Mouse (Mus musculus): ENCODE results near the gene Nup98. TPM values are rescaled to one million over a fixed set of nuclear protein-coding genes. Genes with fewer than 3 reads are reported as not detected.

Nup98 gene
- polyA plus RNA-seq, 1 experiment from 2014 or later, result 30.0 TPM

DNA sequence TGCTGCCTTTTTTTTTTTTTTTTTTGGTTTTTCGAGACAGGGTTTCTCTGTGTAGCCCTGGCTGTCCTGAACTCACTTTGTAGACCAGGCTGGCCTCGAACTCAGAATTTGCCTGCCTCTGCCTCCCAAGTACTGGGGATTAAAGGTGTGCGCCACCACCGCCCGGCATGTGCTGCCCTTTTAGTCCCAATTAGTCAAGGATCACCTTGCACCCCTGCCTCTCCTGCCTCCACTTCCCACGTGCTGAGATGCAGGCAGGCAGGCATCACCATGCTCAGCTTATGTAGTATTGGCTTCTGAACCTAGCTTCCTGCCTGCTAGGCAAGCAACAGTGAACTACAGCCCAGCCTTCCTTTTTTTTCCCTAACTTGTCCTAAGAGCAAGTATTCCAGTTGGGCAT, 92.6 kb downstream of the Nup98 start:
- H3K4me3 ChIP-seq (ENCODE audit: inconsistent target), result no peak overlapping the region
- H3K36me3 ChIP-seq (ENCODE audit: inconsistent target), result peaks cover 29% of the 10 kb centered on the region
- H3K79me2 ChIP-seq (ENCODE audit: inconsistent target), result no peaks in the 10 kb centered on the region
- no peak overlapping the region for H3K27ac ChIP-seq
- WGBS (ENCODE audit: missing documents), result 85% methylated on average over 6 of the region's 6 CpGs

- H3K4me3 ChIP-seq (ENCODE audit: inconsistent target), result no peak within 1 kb of the TSS
- H3K36me3 ChIP-seq (ENCODE audit: inconsistent target), result peaks cover 23% of the 10 kb centered on the region
- no peaks in the 10 kb centered on the region for H3K79me2 ChIP-seq (ENCODE audit: inconsistent target)
- no peak within 1 kb of the TSS for H3K27ac ChIP-seq
- WGBS (ENCODE audit: missing documents), result 76% methylated on average over 7 of the region's 7 CpGs
Measured at GRCm38 (mm10) chr7:102116579-102117331, 93.2 kb downstream of the Nup98 start, which contains the start of gene Chrna10. TSS of gene Chrna10 (minus strand) at chr7:102116828.

DNA sequence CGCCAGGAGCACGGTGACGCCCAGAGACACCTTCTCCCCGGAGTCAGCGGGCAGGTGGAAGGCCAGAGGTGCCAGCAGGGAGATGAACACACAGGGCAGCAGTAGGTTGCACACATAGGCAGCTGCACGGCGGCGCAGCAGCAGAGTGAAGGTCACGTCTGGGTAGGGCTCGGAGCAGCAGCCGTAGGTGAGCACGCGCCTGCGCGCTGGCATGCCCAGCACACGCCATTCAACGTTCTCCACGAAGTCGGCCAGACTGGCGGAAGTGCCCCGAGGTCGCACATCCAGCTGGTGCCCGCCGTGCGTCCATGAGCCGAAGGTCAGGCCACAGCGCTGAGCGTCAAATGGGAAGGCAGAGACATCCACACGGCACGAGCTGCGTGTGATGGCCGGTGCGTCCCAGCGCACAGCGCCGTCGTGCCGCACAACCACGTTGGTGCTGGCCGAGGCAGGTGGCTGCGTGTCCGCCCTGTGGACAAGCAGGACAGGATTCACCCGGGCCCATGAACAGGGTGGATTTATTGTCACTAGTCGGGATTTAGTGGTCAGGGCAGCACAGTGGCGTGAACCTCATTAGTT, 96.7 kb downstream of the Nup98 start:
- 93% methylated on average over 44 of the region's 45 CpGs for WGBS (ENCODE audit: missing documents)
- Histone ChIP-seq H3K79me2 (ENCODE audit: inconsistent target) (no peaks in the 10 kb centered on the region), H3K36me3 (ENCODE audit: inconsistent target) (no peaks in the 10 kb centered on the region), H3K4me3 (ENCODE audit: inconsistent target) (no peak overlapping the region), H3K27ac (no peak overlapping the region)

- 88% methylated on average over 4 of the region's 4 CpGs for WGBS (ENCODE audit: missing documents)
- H3K27ac ChIP-seq, result no peak overlapping the region
Measured at GRCm38 (mm10) chr7:102109746-102110145, 100.2 kb downstream of the Nup98 start.

GRCm38 (mm10) chr7:102109171-102109570, 100.8 kb downstream of the Nup98 start, which contains the start of gene Art5:
TSS of gene Art5 (minus strand) at chr7:102109489.
- 86% methylated on average over 7 of the region's 7 CpGs for WGBS (ENCODE audit: missing documents)
- Histone ChIP-seq H3K79me2 (ENCODE audit: inconsistent target) (no peaks in the 10 kb centered on the region), H3K36me3 (ENCODE audit: inconsistent target) (no peaks in the 10 kb centered on the region), H3K27ac (no peak within 1 kb of the TSS), H3K4me3 (ENCODE audit: inconsistent target) (no peak within 1 kb of the TSS)

More at GRCm38 (mm10) chr7:102109746-102110145, 100.2 kb downstream of the Nup98 start:
- Histone ChIP-seq H3K79me2 (ENCODE audit: inconsistent target) (no peaks in the 10 kb centered on the region), H3K36me3 (ENCODE audit: inconsistent target) (no peaks in the 10 kb centered on the region), H3K4me3 (ENCODE audit: inconsistent target) (no peak overlapping the region)

DNA sequence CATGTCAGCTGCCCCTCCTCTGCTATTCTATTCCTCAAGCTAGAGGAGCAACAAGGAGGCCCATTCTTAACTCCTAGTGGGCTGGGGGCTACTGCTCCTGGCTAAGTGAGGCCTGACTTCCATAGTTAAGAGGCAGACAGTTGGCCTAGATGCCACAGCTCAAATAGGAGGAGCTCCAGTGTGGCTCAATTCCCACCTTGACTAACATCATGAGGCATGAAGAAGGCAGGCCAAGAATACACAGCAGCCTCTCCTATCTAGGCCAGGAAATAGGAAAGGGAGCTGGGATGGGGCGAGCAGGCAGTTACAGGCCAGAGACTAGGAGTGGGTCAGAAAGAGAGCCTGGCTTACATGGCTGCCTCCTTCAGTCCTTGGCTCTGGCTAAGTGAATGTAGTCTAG, 101.8 kb downstream of the Nup98 start:
- 100% methylated on average over 1 of the region's 1 CpGs for WGBS (ENCODE audit: missing documents)
- Histone ChIP-seq H3K27ac (no peak overlapping the region), H3K36me3 (ENCODE audit: inconsistent target) (no peaks in the 10 kb centered on the region), H3K4me3 (ENCODE audit: inconsistent target) (no peak overlapping the region), H3K79me2 (ENCODE audit: inconsistent target) (no peaks in the 10 kb centered on the region)

DNA sequence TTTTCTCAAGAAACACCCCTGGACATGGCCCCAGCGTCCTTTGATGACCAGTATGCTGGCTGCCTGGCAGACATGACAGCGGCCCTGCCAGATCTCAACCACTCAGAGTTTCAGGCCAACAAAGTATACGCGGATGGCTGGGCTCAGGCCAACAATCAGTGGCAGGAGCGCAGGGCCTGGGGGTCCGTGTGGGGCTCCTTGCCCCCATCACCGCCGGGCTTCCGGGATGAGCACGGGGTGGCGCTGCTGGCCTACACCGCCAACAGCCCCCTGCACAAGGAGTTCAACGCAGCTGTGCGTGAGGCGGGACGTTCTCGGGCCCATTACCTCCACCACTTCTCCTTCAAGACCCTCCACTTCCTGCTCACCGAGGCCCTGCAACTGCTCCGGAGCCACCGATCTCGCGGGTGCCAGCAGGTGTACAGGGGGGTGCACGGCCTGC, 103.3 kb downstream of the Nup98 start:
- 43% methylated on average over 20 of the region's 23 CpGs for WGBS (ENCODE audit: missing documents)
- Histone ChIP-seq H3K36me3 (ENCODE audit: inconsistent target) (no peaks in the 10 kb centered on the region), H3K79me2 (ENCODE audit: inconsistent target) (no peaks in the 10 kb centered on the region), H3K4me3 (ENCODE audit: inconsistent target) (no peak overlapping the region), H3K27ac (no peak overlapping the region)

- no peak overlapping the region for H3K27ac ChIP-seq
- 80% methylated on average over 5 of the region's 5 CpGs for WGBS (ENCODE audit: missing documents)
- no peaks in the 10 kb centered on the region for H3K79me2 ChIP-seq (ENCODE audit: inconsistent target)
- no peaks in the 10 kb centered on the region for H3K36me3 ChIP-seq (ENCODE audit: inconsistent target)
- H3K4me3 ChIP-seq (ENCODE audit: inconsistent target), result no peak overlapping the region
Measured at GRCm38 (mm10) chr7:102104126-102104525, 105.8 kb downstream of the Nup98 start.

- 81% methylated on average over 2 of the region's 2 CpGs for WGBS (ENCODE audit: missing documents)
- Histone ChIP-seq H3K27ac (no peak overlapping the region), H3K4me3 (ENCODE audit: inconsistent target) (no peak overlapping the region), H3K79me2 (ENCODE audit: inconsistent target) (no peaks in the 10 kb centered on the region), H3K36me3 (ENCODE audit: inconsistent target) (no peaks in the 10 kb centered on the region)
Measured at GRCm38 (mm10) chr7:102103555-102103954, 106.4 kb downstream of the Nup98 start.

- WGBS (ENCODE audit: missing documents), result 80% methylated on average over 6 of the region's 6 CpGs
- Histone ChIP-seq H3K36me3 (ENCODE audit: inconsistent target) (no peaks in the 10 kb centered on the region), H3K27ac (no peak overlapping the region), H3K4me3 (ENCODE audit: inconsistent target) (no peak overlapping the region), H3K79me2 (ENCODE audit: inconsistent target) (no peaks in the 10 kb centered on the region)
Measured at GRCm38 (mm10) chr7:102102696-102103095, 107.3 kb downstream of the Nup98 start.

GRCm38 (mm10) chr7:102102241-102102640, 107.7 kb downstream of the Nup98 start:
- Histone ChIP-seq H3K27ac (no peak overlapping the region), H3K4me3 (ENCODE audit: inconsistent target) (no peak overlapping the region), H3K36me3 (ENCODE audit: inconsistent target) (no peaks in the 10 kb centered on the region), H3K79me2 (ENCODE audit: inconsistent target) (no peaks in the 10 kb centered on the region)
- WGBS (ENCODE audit: missing documents), result 86% methylated on average over 8 of the region's 8 CpGs

DNA sequence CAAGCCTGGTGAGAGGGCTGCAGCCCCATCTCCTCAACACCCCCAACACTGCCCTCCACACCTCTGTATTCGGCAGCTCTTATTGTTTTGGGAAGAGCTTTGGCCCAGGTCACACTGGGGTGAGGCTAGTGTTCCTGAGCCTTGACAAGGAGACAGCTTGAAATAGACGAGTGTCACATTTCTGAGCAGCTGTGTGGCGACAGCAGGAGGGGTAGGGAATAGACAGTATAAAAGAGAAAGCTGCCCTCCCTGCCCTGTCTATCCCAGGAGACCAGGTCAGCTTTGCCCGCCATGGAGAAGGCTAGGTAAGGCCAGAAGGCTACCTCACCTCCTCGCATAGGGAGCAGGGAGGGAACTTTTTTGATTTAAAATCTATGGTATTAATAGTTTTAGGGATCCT, 108.5 kb downstream of the Nup98 start, which contains the start of gene Art1:
Gene Art1, plus strand, starts transcription at position 257 of the 400 bp plus-strand sequence.
- 86% methylated on average over 5 of the region's 5 CpGs for WGBS (ENCODE audit: missing documents)
- Histone ChIP-seq H3K36me3 (ENCODE audit: inconsistent target) (no peaks in the 10 kb centered on the region), H3K4me3 (ENCODE audit: inconsistent target) (no peak within 1 kb of the TSS), H3K79me2 (ENCODE audit: inconsistent target) (no peaks in the 10 kb centered on the region), H3K27ac (no peak within 1 kb of the TSS)

DNA sequence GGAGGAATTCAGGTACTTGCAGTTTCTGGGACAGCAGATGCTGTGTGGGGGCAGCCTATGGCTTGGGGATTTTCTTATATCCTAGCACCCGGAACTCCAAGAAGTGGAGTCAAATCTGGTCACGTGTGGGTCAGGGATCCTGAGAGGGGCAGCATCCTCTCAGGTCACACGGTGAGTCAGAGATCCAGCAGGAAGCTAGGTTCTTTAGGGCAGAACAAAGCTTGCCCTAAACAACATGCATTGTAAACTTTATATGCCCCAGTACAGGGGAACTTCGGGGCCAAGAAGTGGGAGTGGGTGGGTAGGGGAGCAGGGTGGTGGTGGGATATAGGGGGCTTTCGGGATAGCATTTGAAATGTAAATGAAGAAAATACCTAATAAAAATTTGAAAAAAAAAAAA, 109.1 kb downstream of the Nup98 start:
- no peak overlapping the region for H3K27ac ChIP-seq
- H3K36me3 ChIP-seq (ENCODE audit: inconsistent target), result no peaks in the 10 kb centered on the region
- H3K79me2 ChIP-seq (ENCODE audit: inconsistent target), result no peaks in the 10 kb centered on the region
- no peak overlapping the region for H3K4me3 ChIP-seq (ENCODE audit: inconsistent target)
- 89% methylated on average over 4 of the region's 5 CpGs for WGBS (ENCODE audit: missing documents)

GRCm38 (mm10) chr7:102099760-102100661, 110.0 kb downstream of the Nup98 start:
- H3K79me2 ChIP-seq (ENCODE audit: inconsistent target), result no peaks in the 10 kb centered on the region
- 20% methylated on average over 30 of the region's 30 CpGs for WGBS (ENCODE audit: missing documents)
- H3K4me3 ChIP-seq (ENCODE audit: inconsistent target), result no peak overlapping the region
- no peak overlapping the region for H3K27ac ChIP-seq
- no peaks in the 10 kb centered on the region for H3K36me3 ChIP-seq (ENCODE audit: inconsistent target)

Measured in macrophage (primary cell).